Mouse (Mus musculus) neural tube, embryonic 15.5 days (tissue): ENCODE results near the gene Arhgap25. TPM values are rescaled to one million over a fixed set of nuclear protein-coding genes. Genes with fewer than 3 reads are reported as not detected.
"Not testable (repeated sequence)": the region's sequence is repeated elsewhere in the genome, so short reads cannot be mapped to it uniquely, and the experiment has no call there.

Experiments used
- ATAC-seq: fragments of 200-750 bp; cut with Nextera tagmentation; 2 replicates; pipeline ENCODE4 v1.8.0; 2017; ENCODE audit warnings: mild to moderate bottlenecking, moderate TSS enrichment, moderate library complexity; ENCODE audit not compliant: low FRiP score
- H3K27ac ChIP-seq: fragments of 300-500 bp; sonication (generic); replicated peaks from 2 replicates; pipeline ENCODE4 v1.5.1; 2015; ENCODE audit warnings: mild to moderate bottlenecking, inconsistent platforms
- H3K27me3 ChIP-seq: fragments of 300-500 bp; sonication (generic); replicated peaks from 2 replicates; pipeline ENCODE4 v1.6.1; 2015; ENCODE audit warnings: inconsistent platforms
- H3K36me3 ChIP-seq: fragments of 300-500 bp; sonication (generic); 2 replicates; pipeline ENCODE4 v1.6.1; 2015; ENCODE audit warnings: inconsistent platforms
- H3K4me1 ChIP-seq: fragments of 300-500 bp; sonication (generic); 2 replicates; pipeline ENCODE4 v1.6.1; 2015; ENCODE audit warnings: inconsistent platforms
- H3K4me2 ChIP-seq: fragments of 300-500 bp; sonication (generic); 2 replicates; pipeline ENCODE4 v1.6.1; 2015; ENCODE audit warnings: inconsistent platforms, mild to moderate bottlenecking, moderate library complexity
- H3K4me3 ChIP-seq: fragments of 300-500 bp; sonication (generic); replicated peaks from 2 replicates; pipeline ENCODE4 v1.5.1; 2015; ENCODE audit warnings: mild to moderate bottlenecking, inconsistent platforms
- H3K9ac ChIP-seq: fragments of 300-500 bp; sonication (generic); replicated peaks from 2 replicates; pipeline ENCODE4 v1.6.1; 2015; ENCODE audit warnings: mild to moderate bottlenecking, inconsistent platforms
- H3K9me3 ChIP-seq: fragments of 300-500 bp; sonication (generic); replicated peaks from 2 replicates; pipeline ENCODE4 v1.6.1; 2016; ENCODE audit warnings: inconsistent platforms
- WGBS: fragments of 180-500 bp; shearing (Covaris S2); methylation state at CpG from one replicate; pipeline ENCODE4 v1.1.7; 2015; ENCODE audit warnings: mixed read lengths; 5-methylcytosine and 5-hydroxymethylcytosine counted together
- polyA plus RNA-seq: library from polyadenylated mRNA; unstranded; fragments of >200 nt; fragmentation: Nextera tagmentation; extraction: Ambion mirVana; gene quantifications from 2 replicates; pipeline ENCODE4 v1.2.1, GENCODE M21; 2015

Gene Arhgap25
- polyA plus RNA-seq, 1 experiment from 2014 or later, result 3.6 TPM

- 96% methylated on average over 2 of the region's 2 CpGs for WGBS
- Histone ChIP-seq H3K27me3 (no peaks in the 10 kb centered on the region), H3K4me2 (no peak overlapping the region), H3K4me1 (no peaks in the 10 kb centered on the region), H3K4me3 (no peak overlapping the region), H3K27ac (no peak overlapping the region), H3K9ac (no peak overlapping the region), H3K9me3 (no peaks in the 10 kb centered on the region), H3K36me3 (no peaks in the 10 kb centered on the region)
- ATAC-seq, result no peak
Measured at GRCm38 (mm10) chr6:87531456-87532015, 1.5 kb downstream of the Arhgap25 start.

- Histone ChIP-seq H3K4me2 (no peak overlapping the region), H3K9ac (no peak overlapping the region), H3K27me3 (no peaks in the 10 kb centered on the region), H3K36me3 (no peaks in the 10 kb centered on the region), H3K9me3 (no peaks in the 10 kb centered on the region), H3K4me1 (no peaks in the 10 kb centered on the region), H3K4me3 (no peak overlapping the region), H3K27ac (no peak overlapping the region)
- ATAC-seq, result no peak
- WGBS, result 84% methylated on average over 2 of the region's 2 CpGs
Measured at GRCm38 (mm10) chr6:87530386-87530785, 2.7 kb downstream of the Arhgap25 start.

- Histone ChIP-seq H3K4me1 (no peaks in the 10 kb centered on the region), H3K9me3 (no peaks in the 10 kb centered on the region), H3K9ac (no peak overlapping the region), H3K4me2 (no peak overlapping the region), H3K4me3 (no peak overlapping the region), H3K27me3 (no peaks in the 10 kb centered on the region), H3K27ac (no peak overlapping the region), H3K36me3 (no peaks in the 10 kb centered on the region)
- no peak for ATAC-seq
- WGBS, result 91% methylated on average over 6 of the region's 6 CpGs
Measured at GRCm38 (mm10) chr6:87527846-87528557, 5.1 kb downstream of the Arhgap25 start.

- Histone ChIP-seq H3K27me3 (no peaks in the 10 kb centered on the region), H3K36me3 (no peaks in the 10 kb centered on the region), H3K4me2 (no peak overlapping the region), H3K4me1 (no peaks in the 10 kb centered on the region), H3K4me3 (no peak overlapping the region), H3K9me3 (no peaks in the 10 kb centered on the region), H3K27ac (no peak overlapping the region), H3K9ac (no peak overlapping the region)
- no peak for ATAC-seq
- 87% methylated on average over 4 of the region's 4 CpGs for WGBS
Measured at GRCm38 (mm10) chr6:87527366-87527765, 5.7 kb downstream of the Arhgap25 start.

GRCm38 (mm10) chr6:87525126-87525525 is 7.9 kb downstream of the Arhgap25 start:
- H3K4me2 ChIP-seq, result no peak overlapping the region
- no peaks in the 10 kb centered on the region for H3K9me3 ChIP-seq
- H3K27me3 ChIP-seq, result no peaks in the 10 kb centered on the region
- H3K36me3 ChIP-seq, result no peaks in the 10 kb centered on the region
- H3K4me3 ChIP-seq, result no peak overlapping the region
- H3K4me1 ChIP-seq, result no peaks in the 10 kb centered on the region
- H3K27ac ChIP-seq, result no peak overlapping the region
- 91% methylated on average over 10 of the region's 10 CpGs for WGBS
- H3K9ac ChIP-seq, result no peak overlapping the region
- ATAC-seq, result no peak

GRCm38 (mm10) chr6:87524281-87524680 is 8.8 kb downstream of the Arhgap25 start:
- H3K27me3 ChIP-seq, result no peaks in the 10 kb centered on the region
- no peak overlapping the region for H3K9ac ChIP-seq
- WGBS, result 95% methylated on average over 4 of the region's 4 CpGs
- H3K9me3 ChIP-seq, result no peaks in the 10 kb centered on the region
- no peak overlapping the region for H3K27ac ChIP-seq
- no peaks in the 10 kb centered on the region for H3K36me3 ChIP-seq
- ATAC-seq, result no peak
- no peak overlapping the region for H3K4me3 ChIP-seq
- H3K4me2 ChIP-seq, result no peak overlapping the region
- H3K4me1 ChIP-seq, result no peaks in the 10 kb centered on the region

- ATAC-seq, result no peak
- no peak overlapping the region for H3K27ac ChIP-seq
- no peak overlapping the region for H3K9ac ChIP-seq
- WGBS, result 69% methylated on average over 7 of the region's 7 CpGs
- no peaks in the 10 kb centered on the region for H3K27me3 ChIP-seq
- no peaks in the 10 kb centered on the region for H3K4me1 ChIP-seq
- H3K4me2 ChIP-seq, result no peak overlapping the region
- H3K4me3 ChIP-seq, result no peak overlapping the region
- H3K9me3 ChIP-seq, result no peaks in the 10 kb centered on the region
- H3K36me3 ChIP-seq, result no peaks in the 10 kb centered on the region
Measured at GRCm38 (mm10) chr6:87523736-87524135, 9.3 kb downstream of the Arhgap25 start.

GRCm38 (mm10) chr6:87523085-87523484 is 10.0 kb downstream of the Arhgap25 start:
- H3K27me3 ChIP-seq, result no peaks in the 10 kb centered on the region
- 78% methylated on average over 2 of the region's 2 CpGs for WGBS

GRCm38 (mm10) chr6:87522236-87522635 is 10.8 kb downstream of the Arhgap25 start:
- ATAC-seq, result no peak
- Histone ChIP-seq H3K9me3 (no peaks in the 10 kb centered on the region), H3K36me3 (no peaks in the 10 kb centered on the region), H3K27ac (no peak overlapping the region), H3K4me3 (no peak overlapping the region), H3K4me1 (no peaks in the 10 kb centered on the region), H3K27me3 (no peaks in the 10 kb centered on the region), H3K9ac (no peak overlapping the region), H3K4me2 (no peak overlapping the region)
- WGBS, result 34% methylated on average over 3 of the region's 3 CpGs

More at GRCm38 (mm10) chr6:87523085-87523484, 10.0 kb downstream of the Arhgap25 start:
- Histone ChIP-seq H3K4me3 (no peak overlapping the region), H3K9me3 (no peaks in the 10 kb centered on the region), H3K4me2 (no peak overlapping the region), H3K36me3 (no peaks in the 10 kb centered on the region), H3K9ac (no peak overlapping the region), H3K4me1 (no peaks in the 10 kb centered on the region), H3K27ac (no peak overlapping the region)
- no peak for ATAC-seq

GRCm38 (mm10) chr6:87521705-87522104 is 11.4 kb downstream of the Arhgap25 start:
- H3K4me1 ChIP-seq, H3K4me2 ChIP-seq, H3K36me3 ChIP-seq, H3K27me3 ChIP-seq, ATAC-seq, H3K9me3 ChIP-seq, H3K4me3 ChIP-seq, H3K27ac ChIP-seq, H3K9ac ChIP-seq: not testable (repeated sequence)
- WGBS, result 93% methylated on average over 6 of the region's 6 CpGs

GRCm38 (mm10) chr6:87520572-87520971 is 12.5 kb downstream of the Arhgap25 start:
- no peaks in the 10 kb centered on the region for H3K4me1 ChIP-seq
- H3K27ac ChIP-seq, result no peak overlapping the region
- no peak overlapping the region for H3K4me2 ChIP-seq
- no peak overlapping the region for H3K9ac ChIP-seq
- 89% methylated on average over 8 of the region's 8 CpGs for WGBS
- no peaks in the 10 kb centered on the region for H3K9me3 ChIP-seq
- H3K27me3 ChIP-seq, result no peaks in the 10 kb centered on the region
- H3K4me3 ChIP-seq, result no peak overlapping the region
- no peaks in the 10 kb centered on the region for H3K36me3 ChIP-seq
- no peak for ATAC-seq

GRCm38 (mm10) chr6:87519809-87520208 is 13.2 kb downstream of the Arhgap25 start:
- Histone ChIP-seq H3K9me3 (no peaks in the 10 kb centered on the region), H3K4me3 (no peak overlapping the region), H3K36me3 (no peaks in the 10 kb centered on the region), H3K27ac (no peak overlapping the region), H3K9ac (no peak overlapping the region), H3K27me3 (no peaks in the 10 kb centered on the region), H3K4me2 (no peak overlapping the region), H3K4me1 (no peaks in the 10 kb centered on the region)
- ATAC-seq, result no peak
- whole genome bisulfite sequencing, result 94% methylated on average over 11 of the region's 11 CpGs
